Mouse (Mus musculus) forebrain, postnatal 0 days (tissue): Measurements from ENCODE around the gene Kif1b. TPM values are rescaled to one million over a fixed set of nuclear protein-coding genes. Genes with fewer than 3 reads are reported as not detected.

Experiments used
- ATAC-seq: fragments of 200-750 bp; cut with Nextera tagmentation; 2 replicates; pipeline ENCODE4 v1.8.0; 2017; ENCODE audit warnings: mild to moderate bottlenecking, moderate library complexity
- DNase-seq: peaks from one replicate; pipeline ENCODE4 v3.0.0-alpha.2; 2015
- H3K27ac ChIP-seq: fragments of 300-500 bp; sonication (generic); 2 replicates; pipeline ENCODE4 v1.5.1; 2014; ENCODE audit warnings: low read depth, mild to moderate bottlenecking, antibody characterized with exemption, low read length, moderate library complexity, mixed read lengths
- H3K27me3 ChIP-seq: fragments of 300-500 bp; sonication (generic); 2 replicates; pipeline ENCODE4 v1.6.1; 2014; ENCODE audit warnings: mild to moderate bottlenecking, low read length, mixed read lengths; ENCODE audit not compliant: insufficient read depth
- H3K36me3 ChIP-seq: fragments of 300-500 bp; sonication (generic); 2 replicates; pipeline ENCODE4 v1.6.1; 2014; ENCODE audit warnings: mild to moderate bottlenecking, moderate library complexity; ENCODE audit not compliant: insufficient read depth
- H3K4me1 ChIP-seq: fragments of 300-500 bp; sonication (generic); 2 replicates; pipeline ENCODE4 v1.6.1; 2014; ENCODE audit warnings: antibody characterized with exemption; ENCODE audit not compliant: insufficient read depth
- H3K4me2 ChIP-seq: fragments of 300-500 bp; sonication (generic); 2 replicates; pipeline ENCODE4 v1.6.1; 2014; ENCODE audit warnings: low read depth, mild to moderate bottlenecking, moderate library complexity
- H3K4me3 ChIP-seq: fragments of 300-500 bp; sonication (generic); 2 replicates; pipeline ENCODE4 v1.5.1; 2014; ENCODE audit warnings: low read depth, low read length, mixed read lengths
- H3K9ac ChIP-seq: fragments of 300-500 bp; sonication (generic); 2 replicates; pipeline ENCODE4 v1.6.1; 2014; ENCODE audit warnings: mild to moderate bottlenecking
- H3K9me3 ChIP-seq: fragments of 300-500 bp; sonication (generic); 2 replicates; pipeline ENCODE4 v1.6.1; 2016; ENCODE audit warnings: low read length
- CTCF ChIP-seq: sonication (generic); IDR thresholded peaks from 2 replicates; pipeline ENCODE4 v1.5.1; 2016; ENCODE audit warnings: antibody characterized with exemption, control low read depth, low read depth
- WGBS: fragments of 180-500 bp; shearing (Covaris S2); extraction: QIAGEN DNeasy Blood & Tissue Kit; methylation state at CpG from one replicate; pipeline ENCODE4 v1.1.7; 2014; 5-methylcytosine and 5-hydroxymethylcytosine counted together
- polyA plus RNA-seq: library from polyadenylated mRNA; unstranded; fragments of >200 nt; fragmentation: Nextera tagmentation; extraction: Ambion mirVana; gene quantifications from 2 replicates; pipeline ENCODE4 v1.2.1, GENCODE M21; 2015
- total RNA-seq: library from RNA; depleted of rRNA; stranded (reverse); fragments of >200 nt; gene quantifications from 2 replicates; pipeline ENCODE4 v1.2.3, GENCODE M21; 2014

Kif1b gene
- total and polyA plus RNA-seq, 2 experiments from 2014 or later: 202 to 270 TPM

DNA sequence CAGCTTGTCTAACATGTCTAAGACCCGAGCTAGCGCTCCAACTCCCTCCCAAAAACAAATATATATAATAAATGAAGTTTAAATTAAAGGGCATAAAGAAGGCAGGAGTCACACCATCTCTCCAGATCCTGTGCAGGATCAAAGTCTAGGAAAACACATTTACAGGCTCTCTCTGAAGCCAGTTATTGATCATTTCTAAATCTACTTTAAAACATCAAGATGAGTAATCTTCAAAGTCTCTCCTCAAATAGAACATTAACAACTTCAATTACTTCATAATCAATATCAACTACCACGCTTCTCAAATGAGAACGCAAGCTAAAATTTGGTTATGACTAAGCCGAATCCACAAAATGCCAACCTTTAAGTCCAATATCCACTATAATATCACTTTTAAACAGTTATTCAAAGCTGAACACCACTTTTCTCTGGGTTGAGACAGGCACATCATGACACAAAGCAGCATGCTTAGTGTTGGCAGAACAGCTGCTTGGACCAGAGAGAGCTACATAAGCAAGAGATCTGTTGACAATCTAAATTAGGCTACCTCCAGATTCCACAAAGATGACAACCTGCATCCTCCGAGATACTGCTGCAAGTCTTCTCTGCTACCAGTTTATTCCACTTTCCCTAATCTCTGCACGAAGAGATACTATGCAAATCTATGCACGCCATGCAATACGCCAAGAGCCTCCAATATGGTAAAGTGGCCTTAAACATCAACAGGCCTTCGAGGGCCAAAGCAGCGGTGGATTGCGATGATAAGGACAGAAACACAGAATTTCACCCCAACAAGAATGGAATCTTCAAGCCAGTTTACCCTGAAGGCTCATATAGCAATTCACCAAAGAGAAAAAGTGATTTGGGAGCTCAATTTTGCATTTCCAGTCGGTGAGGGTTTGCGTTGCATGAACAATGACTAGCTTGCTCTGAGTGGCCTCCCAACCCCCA is 1.5 kb downstream of the Kif1b start:
- TF ChIP-seq CTCF: no peak
- no peaks in the 10 kb centered on the region for H3K27me3 ChIP-seq
- H3K4me2 ChIP-seq: peak overlapping the region; percentile 54
- ATAC-seq (no peak), DNase-seq (no peak)
- H3K4me3 ChIP-seq: peak overlapping the region; percentile 100
- H3K27ac ChIP-seq: peak overlapping the region; percentile 98
- H3K9me3 ChIP-seq: no peaks in the 10 kb centered on the region
- 16% methylated on average over 14 of the region's 14 CpGs for WGBS
- H3K9ac ChIP-seq: peak overlapping the region; percentile 97
- H3K4me1 ChIP-seq: peaks cover 28% of the 10 kb centered on the region
- no peaks in the 10 kb centered on the region for H3K36me3 ChIP-seq

DNA sequence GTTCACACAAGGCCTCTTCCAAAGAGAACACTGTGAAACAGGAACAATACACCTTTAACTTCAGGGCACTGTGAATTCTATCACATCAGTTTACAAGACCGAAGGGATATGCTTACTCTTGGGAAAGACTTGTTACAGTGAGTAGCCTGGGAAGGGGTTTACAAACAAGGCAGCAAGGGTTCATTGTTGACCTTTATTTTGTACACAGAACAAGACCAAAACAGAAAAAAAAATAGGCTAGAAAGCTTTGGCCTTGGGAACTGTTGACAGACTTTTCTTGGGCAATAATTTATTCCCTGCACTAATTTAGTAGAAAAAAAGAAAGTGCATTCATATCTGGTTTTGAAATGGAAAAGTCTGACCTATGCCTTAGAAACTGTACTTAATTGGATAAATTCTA is 3.0 kb downstream of the Kif1b start:
- Histone ChIP-seq H3K9ac (no peak overlapping the region), H3K4me3 (no peak overlapping the region), H3K4me1 (peaks cover 28% of the 10 kb centered on the region), H3K27me3 (no peaks in the 10 kb centered on the region), H3K9me3 (no peaks in the 10 kb centered on the region), H3K36me3 (no peaks in the 10 kb centered on the region), H3K4me2 (peak overlapping the region; percentile 30), H3K27ac (no peak overlapping the region)
- ATAC-seq (no peak), DNase-seq (no peak)
- TF ChIP-seq CTCF: no peak
- WGBS: 55% methylated on average over 1 of the region's 1 CpGs

- H3K27me3 ChIP-seq: no peaks in the 10 kb centered on the region
These were observed 4.0 kb downstream of the Kif1b start for GRCm38 (mm10) chr4:149303502-149303901.

GRCm38 (mm10) chr4:149302751-149303150 is 4.7 kb downstream of the Kif1b start:
- DNase-seq: no peak
- Histone ChIP-seq H3K4me2 (peak overlapping the region; percentile 30), H3K9me3 (no peaks in the 10 kb centered on the region), H3K27me3 (no peaks in the 10 kb centered on the region), H3K36me3 (no peaks in the 10 kb centered on the region), H3K9ac (no peak overlapping the region), H3K4me3 (no peak overlapping the region), H3K4me1 (peaks cover 28% of the 10 kb centered on the region), H3K27ac (no peak overlapping the region)
- 65% methylated on average over 5 of the region's 5 CpGs for WGBS
- no peak for ATAC-seq
- TF ChIP-seq CTCF: no peak

More at GRCm38 (mm10) chr4:149303502-149303901, 4.0 kb downstream of the Kif1b start:
- Histone ChIP-seq H3K4me1 (peaks cover 28% of the 10 kb centered on the region), H3K9ac (no peak overlapping the region), H3K4me3 (no peak overlapping the region), H3K27ac (no peak overlapping the region), H3K4me2 (peak overlapping the region; percentile 30), H3K36me3 (no peaks in the 10 kb centered on the region), H3K9me3 (no peaks in the 10 kb centered on the region)
- no peak for DNase-seq
- ATAC-seq: no peak
- 23% methylated on average over 5 of the region's 5 CpGs for WGBS
- TF ChIP-seq CTCF: no peak

DNA sequence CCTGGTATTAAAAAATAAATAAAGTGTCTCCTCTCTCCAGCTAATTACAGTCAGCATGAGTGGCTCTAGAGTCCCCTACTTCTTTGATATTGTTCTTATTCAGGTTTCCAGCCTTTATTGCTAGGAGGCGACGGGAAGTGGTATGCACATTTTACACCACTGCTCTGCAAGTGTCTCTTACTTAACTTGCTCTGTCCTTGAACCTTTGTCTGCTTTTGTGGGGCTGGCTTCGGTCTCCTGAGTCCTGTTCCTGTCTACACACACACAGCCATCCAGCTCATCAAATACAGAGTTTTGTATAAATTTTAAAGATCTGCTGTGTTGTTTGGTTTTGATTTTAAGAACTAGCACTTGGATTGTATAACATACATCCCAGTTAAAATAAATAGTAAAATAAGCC is 5.4 kb downstream of the Kif1b start:
- Histone ChIP-seq H3K27me3 (no peaks in the 10 kb centered on the region), H3K4me3 (no peak overlapping the region), H3K36me3 (no peaks in the 10 kb centered on the region), H3K9me3 (no peaks in the 10 kb centered on the region), H3K27ac (no peak overlapping the region), H3K4me1 (peaks cover 28% of the 10 kb centered on the region), H3K4me2 (no peak overlapping the region), H3K9ac (no peak overlapping the region)
- ATAC-seq (no peak), DNase-seq (no peak)
- WGBS: 15% methylated on average over 3 of the region's 3 CpGs
- TF ChIP-seq CTCF: no peak

- no peak overlapping the region for H3K27ac ChIP-seq
- WGBS: 83% methylated on average over 2 of the region's 2 CpGs
- no peak for TF ChIP-seq CTCF
- H3K4me1 ChIP-seq: 0 out of 2 replicates have a peak, but pooled peaks cover 1% of the 10 kb centered on the region
- H3K9me3 ChIP-seq: no peaks in the 10 kb centered on the region
- DNase-seq: no peak
- no peak overlapping the region for H3K9ac ChIP-seq
- H3K4me3 ChIP-seq: no peak overlapping the region
- no peak for ATAC-seq
- H3K27me3 ChIP-seq: no peaks in the 10 kb centered on the region
- H3K36me3 ChIP-seq: no peaks in the 10 kb centered on the region
- no peak overlapping the region for H3K4me2 ChIP-seq
These were observed 11.0 kb downstream of the Kif1b start for GRCm38 (mm10) chr4:149296501-149296900.

DNA sequence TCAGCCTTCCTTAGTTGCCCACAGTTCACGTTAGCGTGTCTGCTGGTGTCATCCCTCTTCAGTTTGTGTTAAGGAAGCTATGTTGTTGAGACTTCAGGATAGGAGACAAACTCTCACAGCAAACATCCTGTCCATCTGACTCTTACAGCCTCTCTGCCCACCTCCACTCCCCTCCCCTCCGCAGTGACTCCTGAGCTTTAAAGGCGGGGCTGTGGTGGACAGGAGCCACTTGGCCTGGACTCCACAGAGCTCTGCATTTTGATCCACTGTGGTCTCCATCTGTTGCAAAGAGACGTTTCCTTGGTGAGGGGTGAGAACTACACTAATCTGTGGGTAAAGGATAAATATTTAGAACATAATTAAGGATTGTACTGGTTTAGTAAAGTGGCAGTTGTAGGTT is 14.5 kb downstream of the Kif1b start:
- Histone ChIP-seq H3K9ac (no peak overlapping the region), H3K4me2 (no peak overlapping the region), H3K4me1 (no peaks in the 10 kb centered on the region), H3K36me3 (peaks cover 13% of the 10 kb centered on the region), H3K27me3 (no peaks in the 10 kb centered on the region), H3K9me3 (no peaks in the 10 kb centered on the region), H3K4me3 (no peak overlapping the region), H3K27ac (no peak overlapping the region)
- 65% methylated on average over 5 of the region's 5 CpGs for WGBS
- no peak for ATAC-seq
- DNase-seq: no peak
- no peak for TF ChIP-seq CTCF
